Mouse (Mus musculus): ENCODE results near the gene Dyrk1b. TPM values are rescaled to one million over a fixed set of nuclear protein-coding genes. Genes with fewer than 3 reads are reported as not detected.

Dyrk1b gene
- polyA plus RNA-seq, 1 experiment from 2014 or later, result 15.0 TPM

DNA sequence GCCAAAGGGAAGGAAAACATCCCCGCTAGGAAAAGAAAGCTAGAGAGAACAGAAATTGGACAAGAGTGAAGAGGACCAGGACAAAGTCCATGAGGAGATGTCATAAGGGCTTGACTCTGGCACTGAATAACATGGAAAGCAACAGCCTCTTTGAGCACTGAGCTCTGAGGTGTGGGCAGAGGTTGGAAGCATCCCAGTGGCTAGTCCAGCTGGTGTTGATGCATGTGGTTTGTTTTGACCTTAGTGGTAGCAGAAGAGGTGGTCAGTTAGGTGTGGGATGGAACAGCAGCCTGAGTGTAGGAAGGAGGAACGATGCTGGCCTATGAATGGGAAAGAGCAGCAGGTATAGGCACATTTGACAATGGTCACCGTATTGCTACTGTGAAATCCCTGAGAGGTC, 12.2 kb downstream of the Dyrk1b start:
- no peaks in the 10 kb centered on the region for H3K27me3 ChIP-seq (ENCODE audit: insufficient read depth, low read length)
- H3K4me2 ChIP-seq (ENCODE audit: low read length), result no peak overlapping the region
- no peak for TF ChIP-seq CTCF (IDR thresholded peaks at IDR 0.05; ENCODE audit: low read depth)
- H3K9me3 ChIP-seq (replicated peaks; ENCODE audit: low read length), result no peaks in the 10 kb centered on the region
- H3K36me3 ChIP-seq (ENCODE audit: insufficient read depth, low read length), result peaks cover 33% of the 10 kb centered on the region
- ATAC-seq (replicated peaks; ENCODE audit: low FRiP score, low read depth), result no peak
- H3K9ac ChIP-seq (ENCODE audit: low read depth, low read length), result no peak overlapping the region
- no peaks in the 10 kb centered on the region for H3K4me1 ChIP-seq (replicated peaks; ENCODE audit: insufficient read depth, low read length)
- H3K27ac ChIP-seq, result no peak overlapping the region
- no peak for DNase-seq (ENCODE audit: low spot score)
- 88% methylated on average over 3 of the region's 3 CpGs for WGBS
- no peak overlapping the region for H3K4me3 ChIP-seq (replicated peaks; ENCODE audit: low read depth, low read length)

DNA sequence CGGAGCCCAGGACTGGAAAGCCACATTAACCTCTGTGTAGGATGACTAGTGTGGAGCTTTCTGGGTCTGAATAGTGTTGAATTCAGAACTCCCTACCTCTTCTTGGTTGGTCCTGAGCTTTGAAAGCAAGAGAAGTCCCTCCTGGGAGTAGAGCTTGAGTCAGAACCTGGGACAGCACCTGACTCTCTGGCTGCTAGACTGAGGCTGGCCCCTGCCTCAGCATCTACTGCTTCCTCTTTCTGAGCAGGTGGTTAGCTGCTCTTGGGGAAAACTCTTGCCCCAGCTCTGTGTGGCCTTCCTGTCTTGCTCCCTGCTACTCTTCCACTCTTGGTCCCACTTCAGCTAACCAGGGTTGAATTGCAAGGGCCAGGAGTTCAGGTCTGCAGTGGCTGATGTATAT, 12.6 kb downstream of the Dyrk1b start:
- peaks cover 29% of the 10 kb centered on the region for H3K36me3 ChIP-seq (ENCODE audit: insufficient read depth, low read length)
- ATAC-seq (replicated peaks; ENCODE audit: low FRiP score, low read depth), result no peak
- no peak overlapping the region for H3K4me2 ChIP-seq (ENCODE audit: low read length)
- 100% methylated on average over 1 of the region's 1 CpGs for WGBS
- H3K27me3 ChIP-seq (ENCODE audit: insufficient read depth, low read length), result no peaks in the 10 kb centered on the region
- H3K9ac ChIP-seq (ENCODE audit: low read depth, low read length), result no peak overlapping the region
- H3K4me1 ChIP-seq (replicated peaks; ENCODE audit: insufficient read depth, low read length), result no peaks in the 10 kb centered on the region
- H3K27ac ChIP-seq, result no peak overlapping the region
- H3K9me3 ChIP-seq (replicated peaks; ENCODE audit: low read length), result no peaks in the 10 kb centered on the region
- TF ChIP-seq CTCF (IDR thresholded peaks at IDR 0.05; ENCODE audit: low read depth), result no peak
- no peak overlapping the region for H3K4me3 ChIP-seq (replicated peaks; ENCODE audit: low read depth, low read length)
- DNase-seq (ENCODE audit: low spot score), result no peak

DNA sequence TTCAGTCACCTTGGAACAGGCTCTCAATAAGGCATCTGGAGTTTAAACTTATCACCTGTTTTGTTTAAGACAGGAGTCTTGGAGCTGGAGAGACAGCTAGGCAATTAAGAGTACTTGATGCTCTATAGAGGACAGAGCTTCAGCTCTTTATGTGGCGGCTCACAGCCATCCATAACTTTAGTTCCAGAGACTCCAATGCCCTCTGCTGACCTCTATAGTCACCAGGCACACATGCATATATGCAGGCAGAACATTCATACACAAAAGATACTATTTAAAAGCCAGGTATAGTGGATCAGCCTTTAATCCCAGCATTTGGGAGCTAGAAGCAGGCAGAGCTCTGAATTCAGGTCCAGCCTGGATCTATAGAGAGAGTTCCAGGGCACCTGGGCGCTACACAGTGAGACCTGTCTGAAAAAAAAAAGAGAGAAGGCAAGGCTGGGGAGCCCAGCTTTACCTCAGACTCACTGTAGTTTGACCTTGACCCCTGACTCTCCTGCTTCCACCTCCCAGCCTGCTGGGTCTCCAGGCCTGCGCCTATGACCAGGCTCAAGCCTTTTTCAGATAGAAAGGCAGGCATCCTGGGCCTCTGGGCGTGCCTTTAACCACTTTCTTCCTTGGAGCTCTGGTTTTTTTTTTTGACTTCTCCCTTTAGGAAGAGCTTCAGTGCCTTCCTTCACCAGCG, 16.3 kb downstream of the Dyrk1b start:
- 68% methylated on average over 5 of the region's 5 CpGs for WGBS
- H3K27ac ChIP-seq, result no peak overlapping the region
- no peaks in the 10 kb centered on the region for H3K9me3 ChIP-seq (replicated peaks; ENCODE audit: low read length)
- no peak overlapping the region for H3K4me3 ChIP-seq (replicated peaks; ENCODE audit: low read depth, low read length)
- peaks cover 5% of the 10 kb centered on the region; the same call in 1 of the 2 replicates for H3K36me3 ChIP-seq (ENCODE audit: insufficient read depth, low read length)
- H3K27me3 ChIP-seq (ENCODE audit: insufficient read depth, low read length), result no peaks in the 10 kb centered on the region
- DNase-seq (ENCODE audit: low spot score) (no peak), ATAC-seq (replicated peaks; ENCODE audit: low FRiP score, low read depth) (no peak)
- TF ChIP-seq CTCF (IDR thresholded peaks at IDR 0.05; ENCODE audit: low read depth), result no peak
- no peak overlapping the region for H3K4me2 ChIP-seq (ENCODE audit: low read length)
- H3K9ac ChIP-seq (ENCODE audit: low read depth, low read length), result no peak overlapping the region
- no peaks in the 10 kb centered on the region for H3K4me1 ChIP-seq (replicated peaks; ENCODE audit: insufficient read depth, low read length)

DNA sequence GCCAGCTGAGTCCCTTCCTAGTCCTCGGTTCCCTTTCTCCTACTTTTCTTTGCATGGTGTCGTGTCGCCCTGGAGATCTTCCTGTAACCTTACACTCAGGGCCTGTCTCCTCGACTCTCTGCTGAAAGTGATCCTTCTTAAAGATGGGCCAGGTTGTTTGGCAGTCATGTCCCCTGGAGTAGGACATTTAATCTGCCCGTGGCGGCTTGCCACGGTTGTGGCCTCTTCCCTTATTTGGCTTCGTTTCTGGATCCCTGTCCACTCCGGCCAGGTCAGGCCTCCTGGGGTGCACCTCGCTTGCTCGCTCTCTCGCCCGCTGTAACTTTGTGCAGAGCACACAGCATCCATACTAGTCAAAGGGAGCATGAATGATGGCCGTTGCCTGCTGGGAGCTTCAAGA, 17.3 kb downstream of the Dyrk1b start:
- TF ChIP-seq CTCF (IDR thresholded peaks at IDR 0.05; ENCODE audit: low read depth), result no peak
- no peak overlapping the region for H3K9ac ChIP-seq (ENCODE audit: low read depth, low read length)
- ATAC-seq (replicated peaks; ENCODE audit: low FRiP score, low read depth), result no peak
- H3K36me3 ChIP-seq (ENCODE audit: insufficient read depth, low read length), result 0 out of 2 replicates have a peak, but pooled peaks cover 5% of the 10 kb centered on the region
- H3K9me3 ChIP-seq (replicated peaks; ENCODE audit: low read length), result no peaks in the 10 kb centered on the region
- H3K27ac ChIP-seq, result no peak overlapping the region
- no peak overlapping the region for H3K4me2 ChIP-seq (ENCODE audit: low read length)
- peak; percentile 59 for DNase-seq (ENCODE audit: low spot score)
- no peaks in the 10 kb centered on the region for H3K27me3 ChIP-seq (ENCODE audit: insufficient read depth, low read length)
- H3K4me1 ChIP-seq (replicated peaks; ENCODE audit: insufficient read depth, low read length), result no peaks in the 10 kb centered on the region
- no peak overlapping the region for H3K4me3 ChIP-seq (replicated peaks; ENCODE audit: low read depth, low read length)
- WGBS, result 44% methylated on average over 14 of the region's 14 CpGs

DNA sequence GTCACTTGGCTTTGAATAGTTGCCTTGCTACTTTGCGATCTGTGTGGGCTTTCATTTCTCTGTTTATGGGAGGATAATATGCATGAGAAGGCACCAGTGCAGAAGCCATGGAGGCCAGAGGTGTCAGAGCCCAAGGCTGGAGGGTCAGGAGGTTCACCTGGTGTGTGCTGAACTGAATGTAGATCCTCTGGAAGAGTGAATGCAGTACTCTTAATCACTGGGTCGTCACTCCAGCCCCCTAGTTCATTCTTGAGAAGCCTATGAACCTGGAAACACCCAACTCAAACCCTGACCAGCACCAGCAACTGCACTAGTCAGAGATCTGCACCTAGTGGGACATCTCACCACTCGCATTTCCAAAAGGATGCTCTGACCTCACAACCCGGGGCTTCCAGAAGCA, 19.8 kb downstream of the Dyrk1b start:
- TF ChIP-seq CTCF (IDR thresholded peaks at IDR 0.05; ENCODE audit: low read depth), result no peak
- Histone ChIP-seq H3K27me3 (ENCODE audit: insufficient read depth, low read length) (no peaks in the 10 kb centered on the region), H3K4me1 (replicated peaks; ENCODE audit: insufficient read depth, low read length) (no peaks in the 10 kb centered on the region), H3K9me3 (replicated peaks; ENCODE audit: low read length) (no peaks in the 10 kb centered on the region), H3K36me3 (ENCODE audit: insufficient read depth, low read length) (0 out of 2 replicates have a peak, but pooled peaks cover 5% of the 10 kb centered on the region), H3K9ac (ENCODE audit: low read depth, low read length) (no peak overlapping the region), H3K4me3 (replicated peaks; ENCODE audit: low read depth, low read length) (no peak overlapping the region), H3K4me2 (ENCODE audit: low read length) (no peak overlapping the region), H3K27ac (no peak overlapping the region)
- WGBS, result 62% methylated on average over 4 of the region's 4 CpGs
- ATAC-seq (replicated peaks; ENCODE audit: low FRiP score, low read depth) (no peak), DNase-seq (ENCODE audit: low spot score) (no peak)

DNA sequence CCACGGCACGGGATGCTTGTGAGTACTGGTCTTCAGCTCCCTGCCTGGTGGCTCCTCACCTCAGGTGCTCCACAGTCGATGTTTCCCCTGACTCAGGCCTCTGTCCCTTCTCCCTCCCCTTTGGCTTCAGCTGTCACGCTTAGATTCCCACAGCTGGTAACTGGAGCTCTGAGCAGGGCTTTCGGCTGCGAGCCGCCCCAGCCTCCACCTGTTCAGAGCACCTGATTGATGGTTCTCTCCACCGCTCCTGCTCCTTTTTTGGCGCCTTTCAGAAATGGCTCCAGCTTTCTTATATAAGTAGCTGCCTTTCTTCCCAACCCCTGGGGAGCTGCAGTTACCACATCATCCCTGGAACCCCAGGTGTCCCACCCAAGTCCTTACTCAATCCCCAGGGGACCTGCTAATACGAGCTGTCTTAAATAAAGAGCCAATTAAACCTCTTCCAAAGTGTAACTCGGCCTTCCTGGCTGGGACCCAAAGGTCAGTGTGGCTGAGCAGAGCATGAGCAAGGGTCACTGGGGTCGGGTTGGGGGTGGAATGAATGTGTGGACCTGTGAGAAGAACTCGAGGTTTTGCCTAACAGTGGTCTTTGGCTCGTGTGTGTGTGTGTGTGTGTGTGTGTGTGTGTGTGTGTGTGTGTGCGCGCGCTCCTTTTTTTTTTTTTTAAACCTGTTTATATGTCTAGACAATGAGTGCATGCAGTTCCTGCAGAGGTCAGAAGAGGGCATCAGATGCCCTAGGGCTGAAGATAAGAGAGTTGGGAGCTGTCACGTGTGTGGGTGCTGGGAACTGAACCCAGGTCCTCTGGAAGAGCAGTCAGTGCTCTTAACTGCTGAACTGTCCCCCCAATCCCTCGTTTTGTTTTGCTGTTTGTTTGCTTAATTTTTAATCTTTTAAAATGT, 24.2 kb downstream of the Dyrk1b start:
- peak; percentile 78 for DNase-seq (ENCODE audit: low spot score)
- Histone ChIP-seq H3K27me3 (ENCODE audit: insufficient read depth, low read length) (no peaks in the 10 kb centered on the region), H3K9ac (ENCODE audit: low read depth, low read length) (no peak overlapping the region), H3K4me3 (replicated peaks; ENCODE audit: low read depth, low read length) (no peak overlapping the region), H3K9me3 (replicated peaks; ENCODE audit: low read length) (no peaks in the 10 kb centered on the region), H3K36me3 (ENCODE audit: insufficient read depth, low read length) (no peaks in the 10 kb centered on the region), H3K4me1 (replicated peaks; ENCODE audit: insufficient read depth, low read length) (no peaks in the 10 kb centered on the region), H3K27ac (no peak overlapping the region), H3K4me2 (ENCODE audit: low read length) (0 out of 2 replicates have a peak overlapping the region, but pooled peaks have one; percentile 7)
- 38% methylated on average over 19 of the region's 19 CpGs for WGBS
- peak; percentile 89 for ATAC-seq (replicated peaks; ENCODE audit: low FRiP score, low read depth)
- TF ChIP-seq CTCF (IDR thresholded peaks at IDR 0.05; ENCODE audit: low read depth), result peak; percentile 13; the same call in 1 of the 2 replicates
